Mouse (Mus musculus) CH12.LX (cell line): ENCODE data around the gene Mark2. TPM values are rescaled to one million over a fixed set of nuclear protein-coding genes. Genes with fewer than 3 reads are reported as not detected.

Source experiments
- DNase-seq: peaks from one replicate; pipeline ENCODE4 v3.0.0-alpha.2; 2013; ENCODE audit errors: extremely low read depth
- H3K27ac ChIP-seq: 2 replicates; pipeline ENCODE4 v1.5.1; 2012; ENCODE audit warnings: low read depth, mild to moderate bottlenecking, control low read depth, moderate library complexity; ENCODE audit not compliant: insufficient read depth
- H3K27me3 ChIP-seq: replicated peaks from 2 replicates; pipeline ENCODE3; 2012; ENCODE audit warnings: inconsistent platforms
- H3K36me3 ChIP-seq, 2 experiments: replicated peaks in 1 of 2; 2 replicates each; pipeline versions ENCODE3 to v1.6.1; 2012; ENCODE audit warnings: inconsistent platforms in 1 of 2, low read length in 1 of 2, mild to moderate bottlenecking in 1 of 2, mixed read lengths in 1 of 2, moderate library complexity in 1 of 2; ENCODE audit not compliant: control insufficient read depth in 1 of 2, insufficient read depth in 1 of 2
- H3K4me1 ChIP-seq, 2 experiments: 2 replicates each; pipeline ENCODE4 v1.6.1; 2012; ENCODE audit warnings: inconsistent platforms in 1 of 2, moderate library complexity in 1 of 2; ENCODE audit not compliant: insufficient read depth in 2 of 2, control insufficient read depth in 1 of 2
- H3K4me2 ChIP-seq: 2 replicates; pipeline ENCODE4 v1.6.1; 2012; ENCODE audit warnings: low read depth, mild to moderate bottlenecking, control low read depth; ENCODE audit not compliant: poor library complexity, insufficient read depth, severe bottlenecking
- H3K4me3 ChIP-seq, 3 experiments: fragments of 150-350 bp in 1 of 3; sonication (generic) in 1 of 3; replicated peaks in 1 of 3; 2 replicates each; pipeline versions ENCODE3 to v1.5.1; 2011 to 2012; ENCODE audit warnings: low read depth in 2 of 3, low read length in 2 of 3, mild to moderate bottlenecking in 2 of 3, moderate library complexity in 2 of 3, control low read depth in 1 of 3, improper control_type of control experiment in 1 of 3, inconsistent platforms in 1 of 3, mixed read lengths in 1 of 3; ENCODE audit not compliant: poor library complexity in 1 of 3
- H3K79me2 ChIP-seq: replicated peaks from 2 replicates; pipeline ENCODE4 v1.6.1; 2012; ENCODE audit warnings: mild to moderate bottlenecking, moderate library complexity; ENCODE audit not compliant: control insufficient read depth, poor library complexity, insufficient read depth, severe bottlenecking; ENCODE audit errors: extremely low read depth
- H3K9ac ChIP-seq: 2 replicates; pipeline ENCODE4 v1.6.1; 2012; ENCODE audit warnings: low read depth, mild to moderate bottlenecking, control low read depth, moderate library complexity; ENCODE audit not compliant: insufficient read depth
- H3K9me3 ChIP-seq: replicated peaks from 2 replicates; pipeline ENCODE3; 2012; ENCODE audit warnings: low read length, inconsistent platforms, mixed read lengths
- BHLHE40 ChIP-seq: IDR thresholded peaks from 2 replicates; pipeline ENCODE4 v1.6.1; 2011; ENCODE audit warnings: mild to moderate bottlenecking, low read depth, low read length, improper control_type of control experiment
- CHD1 ChIP-seq: IDR thresholded peaks from 2 replicates; pipeline ENCODE4 v1.6.1; 2012; ENCODE audit warnings: low read depth, low read length, improper control_type of control experiment, inconsistent platforms
- CHD2 ChIP-seq: IDR thresholded peaks from 2 replicates; pipeline ENCODE4 v1.6.1; 2011; ENCODE audit warnings: low read length, improper control_type of control experiment
- CTCF ChIP-seq, 2 experiments: IDR thresholded peaks in 1 of 2; conservative IDR thresholded peaks in 1 of 2; 2 replicates each; pipeline ENCODE4 v1.5.1; 2011 to 2012; ENCODE audit warnings: low read depth in 2 of 2, low read length in 2 of 2, improper control_type of control experiment in 1 of 2, inconsistent platforms in 1 of 2, mild to moderate bottlenecking in 1 of 2, moderate library complexity in 1 of 2
- E2F4 ChIP-seq: IDR thresholded peaks from 2 replicates; pipeline ENCODE4 v1.6.1; 2011; ENCODE audit warnings: low read depth, low read length, improper control_type of control experiment; ENCODE audit not compliant: insufficient replicate concordance
- EP300 ChIP-seq: IDR thresholded peaks from 2 replicates; pipeline ENCODE4 v1.6.1; 2011; ENCODE audit warnings: low read length, improper control_type of control experiment
- ETS1 ChIP-seq: conservative IDR thresholded peaks from 2 replicates; pipeline ENCODE4 v1.6.1; 2012; ENCODE audit warnings: low read depth, mild to moderate bottlenecking, inconsistent platforms, low read length, improper control_type of control experiment, moderate library complexity
- GABPA ChIP-seq: IDR thresholded peaks from 2 replicates; pipeline ENCODE4 v1.6.1; 2012; ENCODE audit warnings: low read depth, low read length, improper control_type of control experiment, inconsistent platforms; ENCODE audit not compliant: insufficient replicate concordance
- IRF4 ChIP-seq: IDR thresholded peaks from 2 replicates; pipeline ENCODE4 v1.6.1; 2014; ENCODE audit warnings: low read depth, mild to moderate bottlenecking, inconsistent platforms, low read length, improper control_type of control experiment
- KAT2A ChIP-seq: IDR thresholded peaks from 2 replicates; pipeline ENCODE4 v1.6.1; 2012; ENCODE audit warnings: low read length, improper control_type of control experiment, inconsistent platforms; ENCODE audit not compliant: insufficient replicate concordance
- MAX ChIP-seq: IDR thresholded peaks from 2 replicates; pipeline ENCODE4 v1.6.1; 2011; ENCODE audit warnings: low read length, improper control_type of control experiment
- NRF1 ChIP-seq: IDR thresholded peaks from 2 replicates; pipeline ENCODE4 v1.6.1; 2014; ENCODE audit warnings: low read depth, mild to moderate bottlenecking, inconsistent platforms, low read length, improper control_type of control experiment, moderate library complexity
- POLR2A ChIP-seq: IDR thresholded peaks from 2 replicates; pipeline ENCODE4 v1.6.1; 2011; ENCODE audit warnings: low read depth, mild to moderate bottlenecking, improper control_type of control experiment, low read length
- RAD21 ChIP-seq: IDR thresholded peaks from 2 replicates; pipeline ENCODE4 v1.6.1; 2011; ENCODE audit warnings: low read depth, mild to moderate bottlenecking, low read length, improper control_type of control experiment, moderate library complexity
- SMC3 ChIP-seq: IDR thresholded peaks from 2 replicates; pipeline ENCODE4 v1.6.1; 2011; ENCODE audit warnings: low read depth, low read length, improper control_type of control experiment
- UBTF ChIP-seq: IDR thresholded peaks from 2 replicates; pipeline ENCODE4 v1.6.1; 2012; ENCODE audit warnings: low read depth, mild to moderate bottlenecking, inconsistent platforms, low read length, improper control_type of control experiment, moderate library complexity
- USF1 ChIP-seq: IDR thresholded peaks from 2 replicates; pipeline ENCODE4 v1.6.1; 2014; ENCODE audit warnings: low read depth, mild to moderate bottlenecking, inconsistent platforms, low read length, improper control_type of control experiment
- USF2 ChIP-seq: conservative IDR thresholded peaks from 2 replicates; pipeline ENCODE4 v1.6.1; 2011; ENCODE audit warnings: low read depth, low read length, improper control_type of control experiment
- ZC3H11A ChIP-seq: IDR thresholded peaks from 2 replicates; pipeline ENCODE4 v1.6.1; 2012; ENCODE audit warnings: low read depth, mild to moderate bottlenecking, inconsistent platforms, low read length, improper control_type of control experiment
- ZNF384 ChIP-seq: IDR thresholded peaks from 2 replicates; pipeline ENCODE4 v1.6.1; 2012; ENCODE audit warnings: low read depth, low read length, improper control_type of control experiment, inconsistent platforms
- dilution Hi-C: fragments of 300-500 bp; cut with MboI; formaldehyde crosslinking; loops from 2 replicates; pipeline ENCODE4 v1.14.3; 2020; ENCODE audit warnings: low sequenced_read_pairs; ENCODE audit not compliant: extremely low pct_unique_long_range_greater_than_20kb, extremely low pct_ligation_motif_present
- in situ Hi-C: fragments of 300-500 bp; cut with MboI; formaldehyde crosslinking; loops from 3 replicates; pipeline ENCODE4 v1.14.3; 2019; ENCODE audit warnings: low sequenced_read_pairs, low pct_ligation_motif_present, low pct_unique_long_range_greater_than_20kb, mixed read lengths
- polyA plus RNA-seq: library from polyadenylated mRNA; unstranded; fragments of >175 nt; gene quantifications from 2 replicates; pipeline ENCODE4 v1.2.1, GENCODE M21; 2012; ENCODE audit warnings: low read depth; ENCODE audit not compliant: insufficient read length
- total RNA-seq, 2 experiments: library from RNA; depleted of rRNA; stranded (reverse); fragments of 300-350 nt in 1 of 2; fragments of >200 nt in 1 of 2; gene quantifications; 2 replicates each; pipeline ENCODE4 v1.2.3; 2012 to 2014

Mark2 gene
- total and polyA plus RNA-seq, 3 experiments: 8.1 to 34.4 (median 19.0) TPM

DNA sequence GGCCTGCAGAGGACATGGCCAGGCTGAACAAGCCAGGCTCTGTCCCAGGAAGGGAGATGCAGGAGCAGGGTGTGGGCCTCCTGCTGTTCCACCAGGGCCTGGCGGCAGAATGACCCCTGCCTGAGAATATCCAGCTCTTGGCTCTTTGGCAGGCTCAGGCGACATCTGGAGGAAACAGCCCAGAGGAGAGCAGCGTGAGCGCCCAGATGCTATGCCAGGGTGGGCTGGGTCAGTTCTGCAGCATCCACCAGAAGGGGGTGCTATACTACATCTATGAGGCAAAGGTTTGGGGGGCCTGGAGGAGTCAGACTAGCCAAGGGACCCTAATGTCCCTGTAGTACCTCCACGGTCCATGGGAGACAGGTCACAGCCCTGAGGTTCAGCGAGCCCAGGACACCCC lies 62.5 kb downstream of the Mark2 start:
- Histone ChIP-seq H3K9ac (no peak overlapping the region), H3K9me3 (no peaks in the 10 kb centered on the region), H3K4me1 (peaks cover 0 to 25% of the 10 kb centered on the region in 2 experiments; a peak in 2 of 4 replicates), H3K4me3 (no peak overlapping the region), H3K4me2 (no peak overlapping the region), H3K27ac (no peak overlapping the region), H3K79me2 (no peaks in the 10 kb centered on the region), H3K27me3 (no peaks in the 10 kb centered on the region), H3K36me3 (peaks cover 83 to 99% of the 10 kb centered on the region in 2 experiments)
- dilution Hi-C loops: no loop called here
- DNase-seq: no peak
- TF ChIP-seq ETS1 (no peak), POLR2A (no peak), CTCF (conservative IDR thresholded peaks at IDR 0.05 in 1 of 2, IDR thresholded peaks at IDR 0.05 in 1 of 2; ENCODE audit: low read depth in 2 of 2, low read length in 2 of 2) (peak in 1 of 2 experiments; percentile 61; a peak in 2 of 4 replicates), SMC3 (peak; percentile 53), RAD21 (peak; percentile 50)
- in situ Hi-C loops: no loop called here

DNA sequence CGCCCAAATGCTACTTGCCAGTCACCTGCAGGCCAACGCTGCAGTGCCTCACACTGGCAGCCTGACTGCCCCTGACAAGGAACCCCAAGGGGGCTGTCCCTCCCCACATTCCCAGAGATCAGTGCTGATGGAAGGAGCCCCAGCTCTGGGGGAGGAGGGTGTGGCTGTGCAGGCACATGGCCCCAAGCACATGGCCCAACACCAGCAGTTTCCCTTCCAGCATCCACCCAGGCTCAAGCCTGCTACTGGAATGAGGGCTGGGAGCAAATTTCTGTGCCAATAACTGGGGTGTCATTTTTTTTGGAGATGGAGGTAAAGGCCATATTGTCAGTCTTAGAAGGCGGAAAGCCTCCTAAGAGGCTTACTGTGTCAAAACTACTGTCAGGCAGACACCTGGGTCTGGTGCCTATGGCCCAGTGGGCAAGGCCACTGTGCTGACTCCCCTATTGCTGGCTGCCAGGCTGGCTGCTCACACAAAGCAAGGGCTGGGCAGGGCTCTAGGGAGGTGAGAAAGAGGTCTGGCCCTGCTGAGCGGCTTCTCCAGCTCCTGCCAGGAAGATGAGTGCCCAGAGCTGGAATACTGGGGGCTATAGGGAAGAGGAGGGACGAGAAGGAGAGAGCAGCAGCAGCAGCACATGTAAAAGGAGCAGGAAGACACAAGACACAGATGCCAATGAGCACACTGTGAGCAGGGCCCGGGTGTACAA lies 63.3 kb downstream of the Mark2 start:
- Histone ChIP-seq H3K4me3 (no peak overlapping the region), H3K9ac (no peak overlapping the region), H3K27me3 (no peaks in the 10 kb centered on the region), H3K79me2 (no peaks in the 10 kb centered on the region), H3K36me3 (peaks cover 78 to 99% of the 10 kb centered on the region in 2 experiments), H3K4me2 (no peak overlapping the region), H3K27ac (no peak overlapping the region), H3K4me1 (peaks cover 0 to 25% of the 10 kb centered on the region in 2 experiments; a peak in 2 of 4 replicates), H3K9me3 (peaks cover 4% of the 10 kb centered on the region)
- dilution Hi-C loops (no loop called here), in situ Hi-C loops (no loop called here)
- no peak for DNase-seq
- TF ChIP-seq EP300 (no peak), UBTF (no peak), USF2 (no peak), USF1 (no peak), BHLHE40 (no peak), KAT2A (no peak), SMC3 (no peak), NRF1 (no peak), MAX (no peak), GABPA (no peak), E2F4 (no peak), CHD2 (no peak), IRF4 (no peak), CHD1 (no peak), ZC3H11A (no peak), RAD21 (no peak), ZNF384 (no peak), POLR2A (no peak; the same call in 1 of the 2 replicates)
